Mouse (Mus musculus) heart, postnatal 0 days (tissue): ENCODE measurements around the gene Commd9. TPM values are rescaled to one million over a fixed set of nuclear protein-coding genes. Genes with fewer than 3 reads are reported as not detected.

Source experiments
- ATAC-seq: fragments of 200-750 bp; cut with Nextera tagmentation; 2 replicates; pipeline ENCODE4 v1.8.0; 2017; ENCODE audit warnings: low read depth, moderate number of reproducible peaks, moderate library complexity; ENCODE audit not compliant: insufficient read depth
- DNase-seq: peaks from one replicate; pipeline ENCODE4 v3.0.0-alpha.2; 2016; ENCODE audit warnings: low spot score
- H3K27ac ChIP-seq: fragments of 300-500 bp; sonication (generic); 2 replicates; pipeline ENCODE4 v1.5.1; 2014; ENCODE audit warnings: low read depth, mild to moderate bottlenecking
- H3K27me3 ChIP-seq: fragments of 300-500 bp; sonication (generic); 2 replicates; pipeline ENCODE4 v1.6.1; 2014; ENCODE audit warnings: low read length, mixed read lengths; ENCODE audit not compliant: control insufficient read depth, insufficient read depth
- H3K36me3 ChIP-seq: fragments of 300-500 bp; sonication (generic); replicated peaks from 2 replicates; pipeline ENCODE4 v1.6.1; 2014; ENCODE audit warnings: low read length, mixed read lengths; ENCODE audit not compliant: control insufficient read depth, insufficient read depth
- H3K4me1 ChIP-seq: fragments of 300-500 bp; sonication (generic); 2 replicates; pipeline ENCODE4 v1.6.1; 2014; ENCODE audit warnings: antibody characterized with exemption; ENCODE audit not compliant: control insufficient read depth, insufficient read depth
- H3K4me2 ChIP-seq: fragments of 300-500 bp; sonication (generic); 2 replicates; pipeline ENCODE4 v1.6.1; 2014; ENCODE audit warnings: low read depth, mild to moderate bottlenecking, low read length, moderate library complexity
- H3K4me3 ChIP-seq: fragments of 300-500 bp; sonication (generic); 2 replicates; pipeline ENCODE4 v1.5.1; 2014; ENCODE audit warnings: low read depth, low read length
- H3K9ac ChIP-seq: fragments of 300-500 bp; sonication (generic); replicated peaks from 2 replicates; pipeline ENCODE4 v1.6.1; 2014; ENCODE audit warnings: low read depth, low read length, mixed read lengths
- H3K9me3 ChIP-seq: fragments of 300-500 bp; sonication (generic); replicated peaks from 2 replicates; pipeline ENCODE4 v1.6.1; 2016; ENCODE audit warnings: low read length; ENCODE audit not compliant: control insufficient read depth
- CTCF ChIP-seq: IDR thresholded peaks from 2 replicates; pipeline ENCODE4 v1.5.1; 2016; ENCODE audit warnings: antibody characterized with exemption, control low read depth, low read depth
- EP300 ChIP-seq: IDR thresholded peaks from 2 replicates; pipeline ENCODE4 v1.6.1; 2016; ENCODE audit warnings: antibody characterized with exemption, low read depth
- WGBS: fragments of 180-500 bp; shearing (Covaris S2); extraction: QIAGEN DNeasy Blood & Tissue Kit; methylation state at CpG from one replicate; pipeline ENCODE4 v1.1.7; 2014; 5-methylcytosine and 5-hydroxymethylcytosine counted together
- polyA plus RNA-seq: library from polyadenylated mRNA; unstranded; fragments of >200 nt; fragmentation: Nextera tagmentation; extraction: Ambion mirVana; gene quantifications from 2 replicates; pipeline ENCODE4 v1.2.1, GENCODE M21; 2015
- total RNA-seq: library from RNA; depleted of rRNA; stranded (reverse); fragments of >200 nt; gene quantifications from 2 replicates; pipeline ENCODE4 v1.2.3, GENCODE M21; 2014; ENCODE audit warnings: low replicate concordance

Commd9 gene
- total and polyA plus RNA-seq, 2 experiments from 2014 or later = 44.6 to 46.3 TPM

- Histone ChIP-seq H3K27ac (no peak overlapping the region), H3K4me1 (peaks cover 10% of the 10 kb centered on the region), H3K4me2 (no peak overlapping the region), H3K9ac (no peak overlapping the region), H3K27me3 (no peaks in the 10 kb centered on the region), H3K36me3 (no peaks in the 10 kb centered on the region), H3K9me3 (no peaks in the 10 kb centered on the region), H3K4me3 (no peak overlapping the region)
- TF ChIP-seq EP300 = no peak
- no peak for TF ChIP-seq CTCF
- 34% methylated on average over 2 of the region's 2 CpGs for WGBS
- ATAC-seq (no peak), DNase-seq (no peak)
Observed at GRCm38 (mm10) chr2:101884286-101884685, 1.8 kb upstream of the Commd9 start.

- no peak overlapping the region for H3K9ac ChIP-seq
- TF ChIP-seq EP300 (no peak), CTCF (no peak)
- no peak overlapping the region for H3K27ac ChIP-seq
- no peak overlapping the region for H3K4me3 ChIP-seq
- H3K27me3 ChIP-seq = no peaks in the 10 kb centered on the region
- H3K4me1 ChIP-seq = peaks cover 10% of the 10 kb centered on the region
- ATAC-seq = no peak
- DNase-seq = no peak
- no peaks in the 10 kb centered on the region for H3K36me3 ChIP-seq
- no peak overlapping the region for H3K4me2 ChIP-seq
- no peaks in the 10 kb centered on the region for H3K9me3 ChIP-seq
- 86% methylated on average over 8 of the region's 8 CpGs for WGBS
Observed at GRCm38 (mm10) chr2:101888886-101889285, 2.8 kb downstream of the Commd9 start.

GRCm38 (mm10) chr2:101891143-101891542 is 5.1 kb downstream of the Commd9 start:
- Histone ChIP-seq H3K27ac (no peak overlapping the region), H3K4me1 (peaks cover 10% of the 10 kb centered on the region), H3K9ac (no peak overlapping the region), H3K27me3 (no peaks in the 10 kb centered on the region), H3K9me3 (no peaks in the 10 kb centered on the region), H3K4me2 (no peak overlapping the region), H3K4me3 (no peak overlapping the region), H3K36me3 (peaks cover 12% of the 10 kb centered on the region)
- WGBS = 61% methylated on average over 7 of the region's 7 CpGs
- TF ChIP-seq EP300 (no peak), CTCF (no peak)
- ATAC-seq (no peak), DNase-seq (no peak)

DNA sequence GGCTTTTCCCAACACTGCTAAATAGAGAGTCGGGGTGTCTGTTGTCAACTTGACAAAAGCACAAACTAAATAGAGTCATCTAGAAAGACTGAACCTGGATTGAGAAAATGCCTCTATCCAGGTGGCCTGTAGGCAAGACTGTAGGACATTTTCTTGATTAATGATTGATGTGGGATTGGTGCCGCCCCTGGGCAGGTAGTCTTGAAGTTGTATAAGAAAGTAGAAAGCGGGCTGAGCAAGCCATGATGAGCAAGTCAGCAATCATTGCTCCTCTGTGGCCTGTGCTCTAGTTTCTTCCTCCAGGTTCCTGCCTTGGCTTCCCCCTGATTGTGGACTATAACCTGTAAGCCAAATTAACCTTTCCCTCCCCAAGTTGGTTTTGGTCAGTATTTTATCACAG is 8.1 kb downstream of the Commd9 start:
- H3K4me1 ChIP-seq = no peaks in the 10 kb centered on the region
- no peak overlapping the region for H3K9ac ChIP-seq
- H3K27ac ChIP-seq = no peak overlapping the region
- TF ChIP-seq EP300 = no peak
- no peak for TF ChIP-seq CTCF
- peaks cover 29% of the 10 kb centered on the region for H3K36me3 ChIP-seq
- WGBS = 95% methylated on average over 3 of the region's 3 CpGs
- no peak for ATAC-seq
- H3K9me3 ChIP-seq = no peaks in the 10 kb centered on the region
- no peak overlapping the region for H3K4me3 ChIP-seq
- no peak overlapping the region for H3K4me2 ChIP-seq
- DNase-seq = no peak
- H3K27me3 ChIP-seq = no peaks in the 10 kb centered on the region

GRCm38 (mm10) chr2:101896425-101897204 is 10.6 kb downstream of the Commd9 start:
- no peak for DNase-seq
- no peaks in the 10 kb centered on the region for H3K4me1 ChIP-seq
- H3K36me3 ChIP-seq = peaks cover 46% of the 10 kb centered on the region
- H3K4me2 ChIP-seq = no peak overlapping the region
- ATAC-seq = no peak
- no peak overlapping the region for H3K27ac ChIP-seq
- no peak for TF ChIP-seq CTCF
- H3K9me3 ChIP-seq = no peaks in the 10 kb centered on the region
- WGBS = 83% methylated on average over 10 of the region's 10 CpGs
- H3K9ac ChIP-seq = no peak overlapping the region
- H3K4me3 ChIP-seq = no peak overlapping the region
- H3K27me3 ChIP-seq = no peaks in the 10 kb centered on the region

- Histone ChIP-seq H3K27me3 (peaks cover 3% of the 10 kb centered on the region; the same call in 1 of the 2 replicates), H3K27ac (no peak overlapping the region), H3K4me2 (no peak overlapping the region), H3K4me3 (no peak overlapping the region), H3K9me3 (no peaks in the 10 kb centered on the region), H3K36me3 (peaks cover 27% of the 10 kb centered on the region; the same call in 1 of the 2 replicates), H3K9ac (no peak overlapping the region), H3K4me1 (no peaks in the 10 kb centered on the region)
- DNase-seq (no peak), ATAC-seq (no peak)
- 81% methylated on average over 4 of the region's 4 CpGs for WGBS
- TF ChIP-seq CTCF (no peak), EP300 (no peak)
Observed at GRCm38 (mm10) chr2:101902196-101902595, 16.1 kb downstream of the Commd9 start.
